Mouse (Mus musculus): ENCODE measurements around the gene Cxcr1. TPM values are rescaled to one million over a fixed set of nuclear protein-coding genes. Genes with fewer than 3 reads are reported as not detected.

Gene Cxcr1
- polyA plus RNA-seq (2014; fragmentation: Illumina TruSeq; extraction: RNeasy Lipid Tissue Mini Kit (QIAGEN cat#74804)) = not detected

GRCm38 (mm10) chr1:74194445-74194844 is at the start of gene Cxcr1:
Cxcr1 (minus strand) TSS chr1:74194631.

GRCm38 (mm10) chr1:74235938-74236589 is 41.6 kb upstream of the Cxcr1 start, which contains the start of gene Arpc2:
Arpc2 (plus strand) TSS chr1:74236084.

GRCm38 (mm10) chr1:74153461-74154184 is 40.8 kb downstream of the Cxcr1 start, which contains the start of gene Cxcr2:
Cxcr2 (plus strand) TSS chr1:74153989.

Other genes with a start within 250 kb of the Cxcr1 start
- gene Tns1, start 70.2 kb downstream of the Cxcr1 start, polyA plus RNA-seq (2014; fragmentation: Illumina TruSeq; extraction: RNeasy Lipid Tissue Mini Kit (QIAGEN cat#74804)) = 21.1 TPM
- gene Rufy4, start 69.1 kb downstream of the Cxcr1 start, polyA plus RNA-seq (2014; fragmentation: Illumina TruSeq; extraction: RNeasy Lipid Tissue Mini Kit (QIAGEN cat#74804)) = not detected
- gene Cxcr2, start 40.6 kb downstream of the Cxcr1 start, polyA plus RNA-seq (2014; fragmentation: Illumina TruSeq; extraction: RNeasy Lipid Tissue Mini Kit (QIAGEN cat#74804)) = 0.14 TPM
- 525 TPM for gene Arpc2, start 41.5 kb upstream of the Cxcr1 start, polyA plus RNA-seq (2014; fragmentation: Illumina TruSeq; extraction: RNeasy Lipid Tissue Mini Kit (QIAGEN cat#74804))
- gene Gpbar1, start 83.9 kb upstream of the Cxcr1 start, polyA plus RNA-seq (2014; fragmentation: Illumina TruSeq; extraction: RNeasy Lipid Tissue Mini Kit (QIAGEN cat#74804)) = not detected
- gene Aamp, start 90.1 kb upstream of the Cxcr1 start, polyA plus RNA-seq (2014; fragmentation: Illumina TruSeq; extraction: RNeasy Lipid Tissue Mini Kit (QIAGEN cat#74804)) = 2.7 TPM
- 1.7 TPM for gene Pnkd, start 90.3 kb upstream of the Cxcr1 start, polyA plus RNA-seq (2014; fragmentation: Illumina TruSeq; extraction: RNeasy Lipid Tissue Mini Kit (QIAGEN cat#74804))
- gene Tmbim1, start 111.0 kb upstream of the Cxcr1 start, polyA plus RNA-seq (2014; fragmentation: Illumina TruSeq; extraction: RNeasy Lipid Tissue Mini Kit (QIAGEN cat#74804)) = 23.4 TPM
- 0.66 TPM for gene Catip, start 167.5 kb upstream of the Cxcr1 start, polyA plus RNA-seq (2014; fragmentation: Illumina TruSeq; extraction: RNeasy Lipid Tissue Mini Kit (QIAGEN cat#74804))
- 1.0 TPM for gene Slc11a1, start 180.6 kb upstream of the Cxcr1 start, polyA plus RNA-seq (2014; fragmentation: Illumina TruSeq; extraction: RNeasy Lipid Tissue Mini Kit (QIAGEN cat#74804))
- 19.9 TPM for gene Ctdsp1, start 196.9 kb upstream of the Cxcr1 start, polyA plus RNA-seq (2014; fragmentation: Illumina TruSeq; extraction: RNeasy Lipid Tissue Mini Kit (QIAGEN cat#74804))
- 0.83 TPM for gene Vil1, start 214.7 kb upstream of the Cxcr1 start, polyA plus RNA-seq (2014; fragmentation: Illumina TruSeq; extraction: RNeasy Lipid Tissue Mini Kit (QIAGEN cat#74804))